Mouse (Mus musculus) ES-Bruce4 (cell line): ENCODE measurements around the gene Ldlrap1.

ENCODE experiments used
- CTCF ChIP-seq: IDR thresholded peaks from one replicate; pipeline ENCODE4 v1.8.1; 2011; ENCODE audit warnings: low read depth, low read length
- POLR2A ChIP-seq: IDR thresholded peaks from one replicate; pipeline ENCODE4 v1.8.1; 2011; ENCODE audit warnings: low read length; ENCODE audit not compliant: insufficient read depth

- TF ChIP-seq CTCF: no peak
- TF ChIP-seq POLR2A: no peak
Observed at GRCm38 (mm10) chr4:134737365-134737910, 30.4 kb downstream of the Ldlrap1 start.
